Mouse (Mus musculus) embryonic facial prominence, embryonic 10.5 days (tissue): Measurements from ENCODE around the gene Rims3. TPM values are rescaled to one million over a fixed set of nuclear protein-coding genes. Genes with fewer than 3 reads are reported as not detected.
A peak's percentile ranks its signal among the peaks of the same experiment; 100 is the strongest.

Experiments used
- DNase-seq: peaks from one replicate; pipeline ENCODE4 v3.0.0-alpha.2; 2017; ENCODE audit warnings: low spot score
- H3K27ac ChIP-seq: fragments of 300-500 bp; sonication (generic); replicated peaks from 2 replicates; pipeline ENCODE4 v1.5.1; 2016; ENCODE audit warnings: mild to moderate bottlenecking
- H3K27me3 ChIP-seq: fragments of 300-500 bp; sonication (generic); replicated peaks from 2 replicates; pipeline ENCODE4 v1.6.1; 2016; ENCODE audit warnings: low read depth, mild to moderate bottlenecking; ENCODE audit not compliant: poor library complexity, severe bottlenecking
- H3K36me3 ChIP-seq: fragments of 300-500 bp; sonication (generic); replicated peaks from 2 replicates; pipeline ENCODE4 v1.6.1; 2016; ENCODE audit warnings: mild to moderate bottlenecking, moderate library complexity
- H3K4me1 ChIP-seq: fragments of 300-500 bp; sonication (generic); 2 replicates; pipeline ENCODE4 v1.6.1; 2016
- H3K4me3 ChIP-seq: fragments of 300-500 bp; sonication (generic); 2 replicates; pipeline ENCODE4 v1.5.1; 2016; ENCODE audit warnings: mild to moderate bottlenecking, moderate library complexity
- H3K9me3 ChIP-seq: fragments of 300-500 bp; sonication (generic); 2 replicates; pipeline ENCODE4 v1.6.1; 2016; ENCODE audit warnings: mild to moderate bottlenecking
- WGBS: fragments of 180-500 bp; shearing (Covaris S2); methylation state at CpG from one replicate; pipeline ENCODE4 v1.1.7; 2016; 5-methylcytosine and 5-hydroxymethylcytosine counted together
- polyA plus RNA-seq: library from polyadenylated mRNA; unstranded; fragments of >200 nt; fragmentation: Nextera tagmentation; extraction: Ambion mirVana; gene quantifications from 2 replicates; pipeline ENCODE4 v1.2.1, GENCODE M21; 2016

Rims3 gene
- polyA plus RNA-seq, 1 experiment from 2014 or later = 1.8 TPM

DNA sequence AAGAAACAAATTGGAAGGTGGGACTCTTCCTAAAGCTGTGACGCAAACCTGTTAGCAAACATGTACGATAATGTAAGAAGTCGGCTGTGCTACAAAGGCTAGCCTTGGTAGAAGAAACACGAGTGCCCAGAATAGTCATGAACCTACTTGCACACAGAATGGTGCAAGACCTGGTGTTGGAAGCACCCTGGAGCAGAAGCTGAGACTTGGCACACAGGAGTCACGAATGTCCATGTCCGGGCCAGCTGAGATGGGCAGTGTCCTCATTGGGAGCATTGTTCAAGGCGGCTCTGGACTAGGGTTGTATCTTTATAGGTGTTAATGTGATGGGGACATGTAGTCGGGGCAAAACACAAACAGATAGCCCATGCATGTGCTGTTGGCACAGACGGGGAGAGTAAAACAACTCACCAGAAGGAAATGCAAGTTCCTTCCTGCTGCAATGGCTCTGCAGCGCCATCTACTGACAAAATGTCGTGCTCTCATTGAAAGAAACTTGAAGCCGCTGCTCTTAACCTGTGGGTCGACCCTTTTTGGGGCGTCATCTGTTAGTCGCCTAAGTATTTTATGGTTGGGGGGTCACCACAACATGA is 55.0 kb downstream of the Rims3 start:
- 31% methylated on average over 15 of the region's 15 CpGs for WGBS
- Histone ChIP-seq H3K36me3 (no peaks in the 10 kb centered on the region), H3K4me1 (no peaks in the 10 kb centered on the region), H3K27me3 (no peaks in the 10 kb centered on the region), H3K9me3 (no peaks in the 10 kb centered on the region), H3K4me3 (no peak overlapping the region), H3K27ac (no peak overlapping the region)
- peak; percentile 79 for DNase-seq

DNA sequence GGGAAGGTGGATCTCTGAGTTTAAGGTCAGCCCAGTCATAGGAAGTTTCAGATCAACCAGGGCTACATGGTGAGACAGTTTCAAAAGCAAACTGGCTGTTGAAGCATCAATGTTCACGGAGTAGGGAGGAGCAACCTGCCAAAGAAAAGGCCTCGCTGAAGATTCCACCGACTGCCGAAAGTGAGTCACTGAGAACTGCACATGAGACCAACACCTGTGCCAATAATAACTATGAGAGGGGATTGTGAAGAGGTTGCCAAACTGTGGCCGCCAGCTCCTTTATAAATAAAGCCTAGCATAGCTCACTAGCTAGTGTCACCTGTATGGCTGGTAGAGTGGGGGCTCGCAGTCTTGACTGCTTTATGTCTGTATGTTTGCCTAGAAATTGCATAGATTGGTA is 56.5 kb downstream of the Rims3 start:
- 86% methylated on average over 6 of the region's 6 CpGs for WGBS
- Histone ChIP-seq H3K27ac (no peak overlapping the region), H3K4me1 (no peaks in the 10 kb centered on the region), H3K4me3 (no peak overlapping the region), H3K9me3 (no peaks in the 10 kb centered on the region), H3K27me3 (no peaks in the 10 kb centered on the region), H3K36me3 (no peaks in the 10 kb centered on the region)
- no peak for DNase-seq

DNA sequence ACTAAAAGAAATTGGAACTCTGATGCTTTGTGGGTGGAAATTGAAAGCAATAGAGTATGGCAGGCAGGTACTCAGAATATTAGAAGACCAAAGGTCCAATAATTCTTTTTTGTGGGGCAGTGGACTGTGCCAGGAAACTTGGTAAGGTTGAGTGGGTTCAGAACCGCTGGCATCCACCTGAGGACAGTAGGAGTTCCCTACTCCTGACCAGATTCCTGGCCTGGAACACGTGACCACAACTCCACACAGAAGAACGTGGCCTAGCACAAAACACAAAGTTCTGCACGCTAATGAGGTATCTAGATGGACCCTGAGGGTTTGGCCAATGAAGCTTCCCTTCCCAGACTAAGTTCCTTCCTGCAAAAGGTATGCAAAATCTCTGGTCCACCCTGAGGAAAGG is 58.2 kb downstream of the Rims3 start:
- Histone ChIP-seq H3K4me1 (no peaks in the 10 kb centered on the region), H3K9me3 (no peaks in the 10 kb centered on the region), H3K36me3 (no peaks in the 10 kb centered on the region), H3K4me3 (no peak overlapping the region), H3K27ac (no peak overlapping the region), H3K27me3 (no peaks in the 10 kb centered on the region)
- no peak for DNase-seq
- WGBS = 54% methylated on average over 4 of the region's 4 CpGs

GRCm38 (mm10) chr4:120913443-120913842 is 58.8 kb downstream of the Rims3 start:
- no peaks in the 10 kb centered on the region for H3K9me3 ChIP-seq
- WGBS = 71% methylated on average over 8 of the region's 8 CpGs

GRCm38 (mm10) chr4:120913861-120914260 is 59.2 kb downstream of the Rims3 start:
- H3K27ac ChIP-seq = no peak overlapping the region
- no peaks in the 10 kb centered on the region for H3K4me1 ChIP-seq
- DNase-seq = no peak
- no peak overlapping the region for H3K4me3 ChIP-seq
- H3K27me3 ChIP-seq = no peaks in the 10 kb centered on the region
- H3K9me3 ChIP-seq = no peaks in the 10 kb centered on the region
- no peaks in the 10 kb centered on the region for H3K36me3 ChIP-seq
- 76% methylated on average over 1 of the region's 1 CpGs for WGBS

More at GRCm38 (mm10) chr4:120913443-120913842, 58.8 kb downstream of the Rims3 start:
- no peak overlapping the region for H3K27ac ChIP-seq
- H3K4me1 ChIP-seq = no peaks in the 10 kb centered on the region
- no peaks in the 10 kb centered on the region for H3K36me3 ChIP-seq
- no peaks in the 10 kb centered on the region for H3K27me3 ChIP-seq
- no peak overlapping the region for H3K4me3 ChIP-seq
- DNase-seq = no peak

- DNase-seq = no peak
- Histone ChIP-seq H3K4me3 (no peak overlapping the region), H3K36me3 (peaks cover 4% of the 10 kb centered on the region), H3K9me3 (no peaks in the 10 kb centered on the region), H3K27ac (no peak overlapping the region), H3K4me1 (no peaks in the 10 kb centered on the region), H3K27me3 (no peaks in the 10 kb centered on the region)
- WGBS = 80% methylated on average over 4 of the region's 4 CpGs
These were observed 59.9 kb downstream of the Rims3 start for GRCm38 (mm10) chr4:120914501-120914900.

DNA sequence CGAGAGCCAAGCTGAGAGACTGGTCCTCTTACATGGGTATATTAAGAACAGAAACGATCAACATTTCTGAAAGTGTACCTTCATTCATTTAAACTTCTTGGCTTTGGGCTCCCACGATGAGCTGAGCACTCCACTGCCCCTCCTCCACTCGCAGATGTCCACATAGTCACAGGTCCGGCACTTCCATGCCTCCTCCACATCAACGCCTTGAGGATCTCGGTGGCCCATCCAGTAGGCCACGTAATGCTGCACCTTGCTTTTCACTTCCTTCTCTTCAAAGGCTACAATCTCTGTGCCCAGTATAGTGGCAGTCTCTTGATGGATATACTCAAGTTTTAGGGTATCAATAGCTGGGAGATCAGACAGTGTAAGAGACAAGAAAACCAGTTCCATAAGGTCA is 66.8 kb downstream of the Rims3 start:
- Histone ChIP-seq H3K4me1 (peaks cover 12% of the 10 kb centered on the region; the same call in 1 of the 2 replicates), H3K4me3 (no peak overlapping the region), H3K36me3 (peaks cover 43% of the 10 kb centered on the region), H3K27me3 (no peaks in the 10 kb centered on the region), H3K9me3 (peaks cover 14% of the 10 kb centered on the region; the same call in 1 of the 2 replicates), H3K27ac (no peak overlapping the region)
- WGBS = 96% methylated on average over 8 of the region's 8 CpGs
- no peak for DNase-seq

GRCm38 (mm10) chr4:120924554-120925299 is 70.1 kb downstream of the Rims3 start, which contains the start of gene Exo5:
Gene Exo5, minus strand, starts transcription at chr4:120925017.
- peak; percentile 96 for DNase-seq
- Histone ChIP-seq H3K27me3 (no peaks in the 10 kb centered on the region), H3K4me3 (peak within 1 kb of the TSS; percentile 77), H3K36me3 (peaks cover 37% of the 10 kb centered on the region), H3K9me3 (peaks cover 14% of the 10 kb centered on the region; the same call in 1 of the 2 replicates), H3K27ac (peak within 1 kb of the TSS; percentile 91), H3K4me1 (peaks cover 12% of the 10 kb centered on the region; the same call in 1 of the 2 replicates)
- WGBS = under 1% methylated on average over 33 of the region's 33 CpGs

- WGBS = 25% methylated on average over 3 of the region's 3 CpGs
- Histone ChIP-seq H3K9me3 (peaks cover 14% of the 10 kb centered on the region; the same call in 1 of the 2 replicates), H3K36me3 (peaks cover 34% of the 10 kb centered on the region), H3K4me1 (peaks cover 12% of the 10 kb centered on the region; the same call in 1 of the 2 replicates), H3K27me3 (no peaks in the 10 kb centered on the region), H3K4me3 (peak overlapping the region; percentile 77), H3K27ac (peak overlapping the region; percentile 91)
- no peak for DNase-seq
These were observed 70.8 kb downstream of the Rims3 start for GRCm38 (mm10) chr4:120925386-120925785.

DNA sequence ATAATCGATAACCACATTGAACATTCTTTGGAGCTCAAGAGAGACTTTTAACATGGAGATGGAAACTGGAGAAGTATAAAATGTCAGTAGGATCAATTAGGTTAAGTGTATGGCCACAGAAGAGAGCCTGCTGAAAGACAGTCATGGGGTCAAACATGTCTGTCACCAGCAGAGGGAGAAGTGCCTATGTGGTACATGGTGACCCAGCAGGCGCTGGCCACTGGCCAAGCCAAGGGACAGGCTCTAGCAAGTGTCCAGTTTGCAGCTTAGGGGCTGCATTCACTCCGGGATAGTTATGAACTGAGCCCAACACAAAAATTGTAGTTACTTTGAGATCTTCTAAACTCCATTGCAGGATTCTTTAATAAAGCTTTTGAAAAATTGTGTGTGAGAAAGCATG is 74.1 kb downstream of the Rims3 start:
- WGBS = 89% methylated on average over 3 of the region's 3 CpGs
- no peak overlapping the region for H3K27ac ChIP-seq
- DNase-seq = no peak
- H3K4me3 ChIP-seq = no peak overlapping the region
- peaks cover 12% of the 10 kb centered on the region; the same call in 1 of the 2 replicates for H3K4me1 ChIP-seq
- peaks cover 14% of the 10 kb centered on the region for H3K36me3 ChIP-seq
- peaks cover 9% of the 10 kb centered on the region; the same call in 1 of the 2 replicates for H3K9me3 ChIP-seq
- H3K27me3 ChIP-seq = no peaks in the 10 kb centered on the region

GRCm38 (mm10) chr4:120930736-120931135 is 76.1 kb downstream of the Rims3 start:
- 96% methylated on average over 18 of the region's 18 CpGs for WGBS
- Histone ChIP-seq H3K4me3 (no peak overlapping the region), H3K4me1 (no peaks in the 10 kb centered on the region), H3K27ac (no peak overlapping the region), H3K27me3 (no peaks in the 10 kb centered on the region), H3K9me3 (peaks cover 9% of the 10 kb centered on the region; the same call in 1 of the 2 replicates), H3K36me3 (peaks cover 28% of the 10 kb centered on the region)
- DNase-seq = no peak

- Histone ChIP-seq H3K4me3 (no peak overlapping the region), H3K36me3 (peaks cover 28% of the 10 kb centered on the region), H3K27me3 (no peaks in the 10 kb centered on the region), H3K4me1 (no peaks in the 10 kb centered on the region), H3K27ac (no peak overlapping the region), H3K9me3 (peaks cover 9% of the 10 kb centered on the region; the same call in 1 of the 2 replicates)
- 90% methylated on average over 3 of the region's 3 CpGs for WGBS
- DNase-seq = no peak
These were observed 80.4 kb downstream of the Rims3 start for GRCm38 (mm10) chr4:120935006-120935405.
